Mouse (Mus musculus) heart, embryonic 16.5 days (tissue): ENCODE measurements around the gene Gm4307. TPM values are rescaled to one million over a fixed set of nuclear protein-coding genes. Genes with fewer than 3 reads are reported as not detected.

Experiments used
- polyA plus RNA-seq: library from polyadenylated mRNA; unstranded; fragments of >200 nt; fragmentation: Nextera tagmentation; extraction: Ambion mirVana; gene quantifications from 2 replicates; pipeline ENCODE4 v1.2.1, GENCODE M21; 2015

Gene Gm4307
- polyA plus RNA-seq, 1 experiment from 2014 or later = not detected

Other genes with a start within 250 kb of the Gm4307 start
- not detected in 2 replicates for gene Gm4301, start 25.7 kb upstream of the Gm4307 start, polyA plus RNA-seq
- gene Gm4302, start 20.5 kb upstream of the Gm4307 start, polyA plus RNA-seq = not detected in 2 replicates
- not detected in 2 replicates for gene Gm4303, start 15.4 kb upstream of the Gm4307 start, polyA plus RNA-seq
- gene Gm4305, start 10.2 kb upstream of the Gm4307 start, polyA plus RNA-seq = not detected in 2 replicates
- not detected in 2 replicates for gene Gm4312, start 21.2 kb downstream of the Gm4307 start, polyA plus RNA-seq
- 12.5 and 13.2 TPM in 2 replicates for gene Tmtc3, start 126.0 kb downstream of the Gm4307 start, polyA plus RNA-seq
- gene Cep290, start 126.2 kb downstream of the Gm4307 start, polyA plus RNA-seq = 2.4 and 2.8 TPM in 2 replicates
- gene 4930430F08Rik, start 229.1 kb downstream of the Gm4307 start, polyA plus RNA-seq = 7.4 and 7.8 TPM in 2 replicates
- not detected in 2 replicates for gene 1700017N19Rik, start 229.1 kb downstream of the Gm4307 start, polyA plus RNA-seq